ENCODE assay signal across 9 mouse cellular contexts in genomic region chr15:86007690-86008121, GRCm38 (mm10). TPM values are rescaled to one million over a fixed set of nuclear protein-coding genes. Genes with fewer than 3 reads are reported as not detected.
DNase-seq lines count a peak whose midpoint lies in the region; ATAC-seq and TF ChIP-seq lines count a peak whose summit lies in the region.
"Had no signal": no experiment of that assay in that cellular context is flagged by ENCODE, and none has a peak within 500 bp of the region (broad histone marks: within the 10 kb centered on the region; RNA-seq: fewer than 3 reads in every experiment).

No protein-coding gene starts in this region.

- H3K4me1 ChIP-seq in limb, embryonic 11.5 days (ENCODE audit: control insufficient read depth, insufficient read depth, low read length): peaks cover 12% of the 10 kb centered on the region
- H3K4me1 ChIP-seq in limb, embryonic 10.5 days: peaks cover 22% of the 10 kb centered on the region
- H3K4me1 ChIP-seq in hindbrain, embryonic 14.5 days (replicated peaks; ENCODE audit: control insufficient read depth, insufficient read depth, low read length): peaks cover 16% of the 10 kb centered on the region
- peaks cover 11% of the 10 kb centered on the region for H3K4me1 ChIP-seq in cerebellum, adult 2 months (ENCODE audit: control insufficient read depth, insufficient read depth, low read length)

- TF ChIP-seq CTCF in cerebellum, adult 2 months (IDR thresholded peaks at IDR 0.05; ENCODE audit: borderline replicate concordance, insufficient read depth, low read depth, low read length): no peak

- no peaks in the 10 kb centered on the region for H3K36me3 ChIP-seq in limb, embryonic 11.5 days (ENCODE audit: control insufficient read depth, insufficient read depth, low read length)
- H3K36me3 ChIP-seq in limb, embryonic 10.5 days: no peaks in the 10 kb centered on the region
- no peaks in the 10 kb centered on the region for H3K36me3 ChIP-seq in hindbrain, embryonic 14.5 days (replicated peaks; ENCODE audit: control insufficient read depth, insufficient read depth)

- 0 out of 2 replicates have a peak, but pooled peaks have one; percentile 51 for ATAC-seq in limb, embryonic 11.5 days (ENCODE audit: insufficient number of reproducible peaks, low FRiP score, low TSS enrichment, low read depth)
- ATAC-seq in common myeloid progenitor, adult 5-6 weeks (replicated peaks; ENCODE audit: low read depth, poor library complexity, severe bottlenecking): peak; percentile 81
- no peak for ATAC-seq in hindbrain, embryonic 14.5 days (ENCODE audit: low FRiP score)

- no peak for TF ChIP-seq POLR2A in cerebellum, adult 2 months (IDR thresholded peaks at IDR 0.05; ENCODE audit: borderline replicate concordance, insufficient read depth, low read length)

- no peak overlapping the region for H3K4me3 ChIP-seq in limb, embryonic 11.5 days (ENCODE audit: low read depth, low read length)
- no peak overlapping the region for H3K4me3 ChIP-seq in limb, embryonic 10.5 days
- H3K4me3 ChIP-seq in hindbrain, embryonic 14.5 days (replicated peaks; ENCODE audit: low read length): no peak overlapping the region
- H3K4me3 ChIP-seq in cerebellum, adult 2 months (replicated peaks; ENCODE audit: insufficient read depth, low read depth, low read length): no peak overlapping the region
- H3K4me3 ChIP-seq: megakaryocyte, embryonic 14.5 days had no signal

- H3K4me2 ChIP-seq in limb, embryonic 11.5 days (ENCODE audit: low read depth, severe bottlenecking): no peak overlapping the region
- no peak overlapping the region for H3K4me2 ChIP-seq in hindbrain, embryonic 14.5 days (replicated peaks)

- WGBS in limb, embryonic 11.5 days: 9% methylated on average over 6 of the region's 6 CpGs
- WGBS in limb, embryonic 10.5 days: 11% methylated on average over 6 of the region's 6 CpGs
- 24% methylated on average over 6 of the region's 6 CpGs for WGBS in hindbrain, embryonic 14.5 days
- WGBS in cerebellum, adult 2 months: 55% methylated on average over 6 of the region's 6 CpGs

- DNase-seq in limb, embryonic 11.5 days (ENCODE audit: low spot score): peak; percentile 60
- DNase-seq in limb, embryonic 10.5 days (ENCODE audit: low spot score): no peak
- DNase-seq in hindbrain, embryonic 14.5 days (ENCODE audit: low spot score): no peak
- DNase-seq in lung, postnatal 25 days (ENCODE audit: low spot score): peak; percentile 32
- no peak for DNase-seq in retina, postnatal 1 day
- no peak for DNase-seq in layer of hippocampus, adult 18-20 months (ENCODE audit: low spot score in 2 of 2)
- no peak for DNase-seq in cerebellum, adult 2 months

- H3K9me3 ChIP-seq in limb, embryonic 11.5 days (ENCODE audit: control insufficient read depth, low read length): no peaks in the 10 kb centered on the region
- no peaks in the 10 kb centered on the region for H3K9me3 ChIP-seq in limb, embryonic 10.5 days (replicated peaks)
- H3K9me3 ChIP-seq in hindbrain, embryonic 14.5 days (ENCODE audit: control insufficient read depth, low read length): no peaks in the 10 kb centered on the region
- H3K9me3 ChIP-seq: megakaryocyte, embryonic 14.5 days had no signal

- no peak overlapping the region for H3K9ac ChIP-seq in limb, embryonic 11.5 days (ENCODE audit: low read length)
- no peak overlapping the region for H3K9ac ChIP-seq in hindbrain, embryonic 14.5 days

- H3K27me3 ChIP-seq in limb, embryonic 11.5 days (ENCODE audit: control insufficient read depth, insufficient read depth, low read length): no peaks in the 10 kb centered on the region
- peaks cover 8% of the 10 kb centered on the region; the same call in 1 of the 2 replicates for H3K27me3 ChIP-seq in limb, embryonic 10.5 days (ENCODE audit: low read depth, poor library complexity, severe bottlenecking)
- no peaks in the 10 kb centered on the region for H3K27me3 ChIP-seq in hindbrain, embryonic 14.5 days (ENCODE audit: control insufficient read depth, insufficient read depth, low read length)
- no peaks in the 10 kb centered on the region for H3K27me3 ChIP-seq in cerebellum, adult 2 months (ENCODE audit: control insufficient read depth, insufficient read depth, low read length)

- H3K27ac ChIP-seq in limb, embryonic 11.5 days (replicated peaks; ENCODE audit: low read depth, low read length): no peak overlapping the region
- no peak overlapping the region for H3K27ac ChIP-seq in limb, embryonic 10.5 days
- H3K27ac ChIP-seq in hindbrain, embryonic 14.5 days: 0 out of 2 replicates have a peak overlapping the region, but pooled peaks have one; percentile 14
- H3K27ac ChIP-seq in cerebellum, adult 2 months (ENCODE audit: insufficient read depth, low read length): no peak overlapping the region

RNA-seq across cellular contexts. Expression of gene Celsr1, which starts 25.9 kb away (rescaled TPM):
- polyA plus RNA-seq in limb, embryonic 11.5 days (2014; fragmentation: Nextera tagmentation; extraction: Ambion mirVana): 1.6 and 1.9 TPM in 2 replicates
- 0.67 and 0.86 TPM in 2 replicates for polyA plus RNA-seq in limb, embryonic 10.5 days (2016; fragmentation: Nextera tagmentation; extraction: Ambion mirVana)
- total RNA-seq in common myeloid progenitor, adult 5-6 weeks (2017): 3.3 and 3.6 TPM in 2 replicates
- 2.4 and 2.7 TPM in 2 replicates for polyA plus RNA-seq in hindbrain, embryonic 14.5 days (2014; fragmentation: Nextera tagmentation; extraction: Ambion mirVana)
- 1 to 10 TPM; 5.6 to 6.3 TPM for total RNA-seq in layer of hippocampus, adult 18-20 months (2021)
- polyA plus RNA-seq in cerebellum, adult 2 months (2012; rRNA removed): 0.49 and 0.60 TPM in 2 replicates

RNA-seq across cellular contexts. Expression of gene Gramd4, which starts 49.8 kb away (rescaled TPM):
- polyA plus RNA-seq in limb, embryonic 11.5 days (2014; fragmentation: Nextera tagmentation; extraction: Ambion mirVana): 8.4 and 9.0 TPM in 2 replicates
- polyA plus RNA-seq in limb, embryonic 10.5 days (2016; fragmentation: Nextera tagmentation; extraction: Ambion mirVana): 13.0 and 14.1 TPM in 2 replicates
- total RNA-seq in common myeloid progenitor, adult 5-6 weeks (2017): 29.5 and 33.1 TPM in 2 replicates
- 22.2 and 24.9 TPM in 2 replicates for polyA plus RNA-seq in hindbrain, embryonic 14.5 days (2014; fragmentation: Nextera tagmentation; extraction: Ambion mirVana)
- 10 to 100 TPM; 30.7 to 34.5 TPM for total RNA-seq in layer of hippocampus, adult 18-20 months (2021)
- 36.0 and 40.4 TPM in 2 replicates for polyA plus RNA-seq in cerebellum, adult 2 months (2012; rRNA removed)

Comparison
In these comparisons a context has a peak if more than half of its experiments do, and no peak if none do; other contexts are left out.
1. DNase-seq: peak in limb, embryonic 11.5 days (single experiment) and lung, postnatal 25 days (single experiment); none in limb, embryonic 10.5 days (single experiment), hindbrain, embryonic 14.5 days (single experiment), retina, postnatal 1 day (single experiment), layer of hippocampus, adult 18-20 months (0 of 2) and cerebellum, adult 2 months (0 of 2).